Mouse (Mus musculus): Measurements from ENCODE around the gene Nrsn2.
"Not testable (repeated sequence)": the region's sequence is repeated elsewhere in the genome, so short reads cannot be mapped to it uniquely, and the experiment has no call there.

Gene Nrsn2

DNA sequence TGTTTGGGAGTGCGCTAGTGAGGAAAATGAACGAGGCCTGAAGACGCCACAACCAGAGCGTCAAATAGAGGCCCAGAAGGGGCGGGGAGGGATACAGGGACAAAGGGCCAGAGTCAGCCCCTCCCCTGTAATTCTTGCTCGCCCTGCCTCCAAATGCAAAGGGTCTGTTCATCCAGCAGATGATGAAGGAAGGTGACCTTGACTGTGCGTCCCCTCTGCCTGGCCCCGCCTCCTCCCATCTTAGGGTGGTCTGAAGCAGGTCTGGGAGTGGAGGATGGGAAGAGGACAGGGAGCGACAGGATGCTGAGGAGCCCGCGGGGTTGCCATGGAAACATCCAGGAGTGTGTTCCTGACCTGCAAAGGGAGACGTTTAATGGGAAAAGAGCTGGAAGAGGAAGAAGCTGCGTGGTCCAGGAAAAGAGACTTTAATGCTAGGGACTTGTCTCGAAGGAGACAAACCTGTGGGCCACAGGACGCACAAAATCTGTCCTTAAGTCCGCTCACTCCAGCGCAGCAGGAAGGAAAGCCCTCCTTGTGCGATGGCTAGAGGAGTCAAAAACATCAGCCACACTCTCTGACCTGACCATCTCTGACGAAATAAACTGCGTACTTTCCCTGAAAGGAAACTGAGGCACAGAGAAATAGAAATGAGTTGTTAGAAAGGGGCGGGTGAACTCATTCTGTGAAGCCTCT lies 640 bp downstream of the Nrsn2 start:
- peak; percentile 73 for DNase-seq

DNA sequence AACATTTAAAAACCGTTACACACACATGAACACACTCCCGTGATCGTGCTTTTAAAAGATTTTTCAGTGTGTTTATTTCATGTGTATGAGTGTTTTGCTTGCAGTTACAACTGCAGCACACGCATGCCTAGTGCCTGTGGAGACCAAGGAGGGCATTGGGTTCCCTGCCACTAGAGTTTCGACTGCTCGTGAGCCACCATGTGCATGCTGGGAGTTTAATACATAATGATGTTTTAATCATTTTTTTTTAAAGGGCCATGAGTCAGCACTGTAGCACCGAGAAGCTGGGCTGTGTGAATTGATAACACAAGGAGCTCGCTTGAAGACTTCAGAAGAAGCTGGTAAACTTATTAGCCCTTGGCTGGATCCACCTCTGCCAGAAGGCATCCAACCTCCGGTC lies 2.9 kb downstream of the Nrsn2 start:
- no peak for DNase-seq

- DNase-seq: no peak
Measured at GRCm38 (mm10) chr2:152372661-152373060, 3.8 kb downstream of the Nrsn2 start.

GRCm38 (mm10) chr2:152372104-152372503 lies 4.3 kb downstream of the Nrsn2 start:
- no peak for DNase-seq

DNA sequence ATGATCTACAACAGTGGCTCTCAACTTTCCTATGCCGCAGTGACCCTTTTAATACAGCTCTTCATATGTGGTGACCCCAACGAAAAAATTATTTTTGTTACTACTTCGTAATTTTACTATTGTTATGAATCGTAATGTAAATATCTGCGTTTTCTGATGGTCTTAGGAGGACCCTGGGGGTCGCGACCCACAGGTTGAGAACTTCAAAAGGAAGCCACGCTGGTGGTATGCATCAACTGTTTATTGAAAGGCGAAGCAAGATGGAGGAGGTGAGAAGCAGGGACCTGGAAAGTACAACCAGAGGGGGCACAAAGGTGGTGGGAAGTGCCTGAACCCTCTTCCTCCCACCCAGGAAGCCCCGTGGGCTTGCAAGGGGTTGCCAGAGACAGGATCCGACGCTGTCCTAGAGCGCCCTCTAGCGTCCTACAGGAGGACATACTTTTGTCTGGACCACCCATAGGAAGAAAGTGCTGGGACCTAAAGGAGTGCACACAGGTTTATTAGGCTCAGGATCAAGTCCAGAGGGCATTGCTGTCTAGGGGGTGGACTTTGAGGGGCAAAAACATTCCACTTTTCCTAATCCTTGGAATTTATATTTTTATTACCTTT lies 7.8 kb downstream of the Nrsn2 start:
- peak; percentile 42 for DNase-seq

GRCm38 (mm10) chr2:152367917-152368316 lies 8.5 kb downstream of the Nrsn2 start:
- DNase-seq: no peak

DNA sequence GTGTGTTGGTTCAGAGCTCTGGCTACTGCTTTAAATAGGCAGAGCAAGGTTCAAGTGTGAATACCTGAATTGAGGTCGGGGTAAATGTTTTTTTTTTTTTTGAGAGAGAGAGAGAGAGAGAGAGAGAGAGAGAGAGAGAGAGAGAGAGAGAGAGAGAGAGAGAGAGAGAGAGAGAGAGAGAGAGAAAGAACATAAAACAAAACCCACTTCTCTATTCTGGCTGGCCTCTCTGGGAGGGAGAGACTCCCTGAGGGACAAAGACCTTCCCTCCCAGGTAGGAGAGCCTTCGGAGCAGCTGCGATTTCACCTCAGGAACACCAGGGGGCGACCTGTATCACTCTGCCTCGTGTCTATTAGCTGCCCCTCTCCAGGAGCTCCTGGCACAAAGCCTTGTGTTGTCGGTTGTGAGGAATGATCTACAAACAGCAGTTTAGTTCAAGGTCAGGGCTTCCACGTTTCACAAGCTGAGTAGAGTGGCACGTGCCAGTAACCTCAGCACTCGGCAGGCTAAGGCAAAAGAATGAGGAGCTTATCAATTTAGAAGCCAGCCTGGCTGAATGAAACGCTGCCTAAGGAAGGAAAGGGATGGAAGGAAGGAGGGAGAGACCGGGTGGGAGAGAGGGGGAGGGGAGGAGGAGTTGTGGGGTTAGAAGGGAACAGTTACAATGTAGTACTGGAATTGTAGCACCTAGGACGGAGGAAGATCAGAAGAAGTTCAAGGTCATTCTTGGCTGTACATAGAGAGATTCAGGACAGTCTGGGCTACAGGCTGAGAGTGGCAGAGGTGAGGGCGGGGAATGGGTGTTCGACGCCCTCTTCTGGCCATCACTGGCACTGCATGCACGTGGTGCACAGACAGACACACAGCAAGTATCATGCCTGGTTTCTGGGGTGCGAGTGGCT lies 12.9 kb downstream of the Nrsn2 start:
- peak; percentile 69 for DNase-seq

DNA sequence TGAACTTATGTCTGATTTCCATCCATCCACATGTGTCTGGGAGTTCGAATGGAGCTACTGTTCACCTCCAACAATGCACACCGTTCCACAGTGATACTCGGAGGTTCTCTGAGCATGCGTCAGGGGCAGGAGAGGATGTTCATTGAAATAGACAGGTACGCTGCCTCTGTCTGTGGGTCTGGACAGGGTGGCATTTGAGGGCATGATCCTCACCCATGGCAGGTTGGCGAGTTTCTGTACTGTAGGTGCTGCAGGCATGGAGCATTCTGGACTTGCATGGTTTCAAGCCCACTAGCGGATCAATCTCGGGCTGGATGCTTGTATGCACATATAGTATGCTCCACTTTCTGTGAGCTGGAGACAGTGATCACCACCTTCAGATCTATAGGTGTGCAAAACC lies 15.2 kb downstream of the Nrsn2 start:
- no peak for DNase-seq

DNA sequence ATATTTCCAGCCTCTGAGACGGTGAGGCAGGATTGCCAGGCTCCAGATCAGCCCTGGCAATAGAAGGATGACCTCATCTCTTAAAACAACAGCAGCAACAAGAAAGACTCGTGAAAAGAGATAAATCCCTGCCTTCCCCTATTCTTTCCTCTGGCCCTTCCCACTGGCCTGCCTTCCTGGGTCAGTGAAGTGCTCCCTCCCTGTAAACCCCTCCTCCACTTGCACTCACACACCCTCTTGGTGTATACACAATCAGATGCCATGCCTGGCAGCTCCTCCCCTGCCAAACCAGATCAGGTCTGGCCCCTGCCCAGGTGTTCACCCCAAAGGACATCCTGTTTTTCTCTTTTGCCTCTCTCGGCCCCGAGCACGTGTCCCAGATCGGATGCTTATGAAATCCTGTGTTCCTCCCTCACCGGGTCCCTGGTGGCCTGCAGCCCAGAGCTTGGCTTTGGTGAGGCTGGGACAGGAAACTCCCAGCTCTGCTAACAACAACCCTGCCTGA lies 16.1 kb downstream of the Nrsn2 start:
- DNase-seq: no peak

- DNase-seq: no peak
Measured at GRCm38 (mm10) chr2:152359616-152360015, 16.8 kb downstream of the Nrsn2 start.

DNA sequence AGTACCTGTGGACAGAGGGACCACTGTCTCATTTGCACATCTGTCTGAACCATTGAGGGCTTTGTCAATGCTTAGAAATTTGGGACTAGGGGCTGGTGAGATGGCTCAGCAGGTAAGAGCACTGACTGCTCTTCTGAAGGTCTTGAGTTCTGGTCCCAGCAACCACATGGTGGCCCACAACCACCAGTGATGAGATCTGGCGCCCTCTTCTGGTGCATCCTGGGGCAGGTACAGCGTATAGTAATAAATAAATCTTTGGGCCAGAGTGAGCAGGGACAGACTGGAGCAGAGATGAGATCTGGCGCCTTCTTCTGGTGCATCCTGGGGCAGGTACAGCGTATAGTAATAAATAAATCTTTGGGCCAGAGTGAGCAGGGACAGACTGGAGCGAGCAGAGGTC lies 17.5 kb downstream of the Nrsn2 start:
- not testable (repeated sequence) for DNase-seq

- DNase-seq: no peak
Measured at GRCm38 (mm10) chr2:152357254-152357653, 19.2 kb downstream of the Nrsn2 start.

GRCm38 (mm10) chr2:152349842-152350540 lies 26.4 kb downstream of the Nrsn2 start:
- peak; percentile 41 for DNase-seq

DNA sequence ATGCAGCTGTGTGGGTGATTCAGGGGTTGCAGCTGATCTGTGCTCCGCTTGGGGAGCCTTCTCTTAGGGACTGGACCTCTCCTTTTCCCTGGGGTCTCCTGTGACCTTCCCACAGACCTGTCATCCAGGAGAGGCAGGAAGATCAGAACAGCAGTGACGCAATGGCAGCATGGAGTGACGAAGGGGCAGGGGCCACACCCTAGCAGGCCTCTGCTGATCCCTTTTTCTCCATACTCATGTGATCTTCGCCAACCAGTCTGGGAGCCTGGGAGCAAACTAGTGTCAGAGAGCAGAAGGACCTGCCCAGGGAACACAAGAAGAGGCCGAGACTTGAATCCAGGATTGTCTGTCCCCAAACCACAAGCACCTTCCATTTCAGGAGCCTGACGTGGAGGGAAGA lies 27.2 kb downstream of the Nrsn2 start:
- no peak for DNase-seq

DNA sequence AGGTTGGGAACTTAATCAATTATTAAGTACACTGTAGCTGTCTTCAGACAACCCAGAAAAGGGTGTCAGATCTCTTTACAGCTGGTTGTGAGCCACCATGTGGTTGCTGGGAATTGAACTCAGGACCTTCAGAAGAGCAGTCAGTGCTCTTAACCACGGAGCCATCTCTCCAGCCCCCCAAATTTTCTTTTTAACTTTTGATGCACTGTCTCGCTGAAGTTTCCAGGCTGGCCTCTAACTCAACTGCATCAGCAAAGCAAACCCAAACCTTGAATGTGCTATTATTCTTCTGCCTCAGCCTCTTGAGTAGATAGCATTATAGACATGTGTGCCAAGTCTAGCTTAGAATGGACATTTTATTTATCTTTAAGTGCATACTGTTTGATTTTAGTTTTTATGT lies 28.7 kb downstream of the Nrsn2 start:
- DNase-seq: no peak

DNA sequence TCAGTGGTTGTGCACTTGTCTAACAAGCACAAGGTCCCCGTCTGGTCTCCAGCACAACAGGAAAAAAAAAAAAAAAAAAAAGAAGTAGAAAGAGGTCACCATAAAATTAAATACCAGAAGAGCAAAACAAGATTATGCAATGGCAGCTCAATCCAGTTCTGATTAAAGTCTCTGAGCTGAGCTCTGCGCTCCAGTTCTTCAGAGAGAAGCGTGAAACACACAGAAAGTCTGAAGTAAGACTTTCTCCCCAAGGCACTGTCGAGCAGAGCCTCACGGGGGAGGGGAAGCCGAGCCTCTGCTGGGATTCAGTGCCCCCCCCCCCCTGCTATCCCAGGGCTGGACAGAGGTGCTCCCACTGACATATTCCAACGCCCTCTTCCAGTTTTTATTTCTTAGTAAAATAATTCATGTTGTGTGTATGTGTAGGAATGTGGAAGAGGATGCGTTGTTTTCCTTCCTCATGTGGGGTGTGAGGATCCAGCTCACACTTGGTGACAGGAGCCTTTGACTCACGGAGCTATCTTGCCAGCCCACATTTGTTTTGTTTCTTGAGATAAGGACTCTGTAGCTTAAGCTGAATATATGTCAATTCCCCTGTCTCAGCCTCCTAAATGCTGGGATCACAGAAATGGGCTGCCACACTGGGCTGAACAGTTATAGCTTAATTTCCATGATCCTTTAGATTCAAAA lies 29.5 kb downstream of the Nrsn2 start:
- no peak for DNase-seq

DNA sequence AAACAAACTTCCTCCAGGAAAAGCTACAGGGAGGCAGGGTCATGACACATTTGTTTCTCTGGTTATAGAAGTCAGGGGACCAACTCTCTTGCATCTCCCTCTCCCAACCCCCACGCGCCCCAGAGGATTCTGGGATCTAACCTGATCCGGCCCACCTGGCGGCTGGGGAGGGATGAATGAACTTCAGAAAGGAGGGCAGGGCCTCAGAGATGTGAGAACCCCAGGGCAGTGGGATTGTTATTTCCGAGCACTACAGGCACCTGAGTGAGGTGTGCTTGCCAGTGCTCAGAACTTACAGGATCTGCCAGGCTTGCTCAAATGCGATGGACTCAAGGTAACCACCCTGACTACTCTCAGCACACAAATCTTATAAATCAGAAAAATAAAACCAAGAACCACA lies 31.0 kb downstream of the Nrsn2 start:
- no peak for DNase-seq

DNA sequence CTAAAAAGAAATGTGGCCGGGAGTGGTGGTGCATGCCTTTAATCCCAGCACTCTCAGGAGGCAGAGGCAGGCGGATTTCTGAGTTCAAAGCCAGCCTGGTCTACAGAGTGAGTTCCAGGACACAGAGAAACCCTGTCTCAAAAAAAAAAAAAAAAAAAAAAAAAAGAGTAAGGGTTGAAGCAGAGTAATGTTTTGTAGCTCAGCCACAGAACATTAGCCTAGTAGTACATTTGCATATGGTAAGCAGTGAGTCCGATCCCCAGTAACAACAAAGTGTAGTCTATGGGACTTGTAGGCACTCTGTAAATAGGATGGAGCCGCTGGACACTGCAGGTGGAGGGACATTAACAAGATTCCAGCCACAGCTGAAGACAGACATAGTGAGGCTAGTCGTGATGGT lies 31.5 kb downstream of the Nrsn2 start:
- no peak for DNase-seq

DNA sequence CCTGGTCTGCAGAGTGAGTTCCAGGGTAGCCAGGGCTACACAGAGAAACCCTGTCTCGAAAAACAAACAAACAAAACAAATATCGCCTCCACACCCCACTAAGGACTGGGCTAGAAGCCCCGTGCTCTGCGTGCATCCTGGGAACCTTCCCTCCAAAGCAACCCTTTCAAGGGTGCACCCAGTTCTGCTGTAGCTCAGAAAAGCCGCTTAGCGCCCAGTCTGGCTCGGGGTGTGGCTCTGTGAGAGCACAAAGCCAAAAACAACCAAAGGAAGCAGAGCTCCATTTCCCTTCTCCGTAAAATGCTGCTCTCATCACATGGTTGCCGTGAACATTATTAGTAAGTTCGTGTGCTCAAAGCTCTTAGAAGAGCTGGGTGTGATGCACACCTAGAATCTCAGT lies 32.1 kb downstream of the Nrsn2 start:
- no peak for DNase-seq

GRCm38 (mm10) chr2:152343329-152344213 lies 32.9 kb downstream of the Nrsn2 start, which contains the start of gene Trib3:
Trib3 (minus strand) TSS chr2:152344032.
- DNase-seq: peak; percentile 74

GRCm38 (mm10) chr2:152339631-152340179 lies 36.7 kb downstream of the Nrsn2 start:
- DNase-seq: no peak

Data from right cerebral cortex, adult 18-20 months (tissue).